Mouse (Mus musculus) frontal cortex, adult (tissue): ENCODE data around the gene Tnp2.
A peak's percentile ranks its signal among the peaks of the same experiment; 100 is the strongest.

Experiments used
- ATAC-seq: cut with Nextera tagmentation; 2 replicates; pipeline ENCODE4 v1.9.2; 2017; ENCODE audit warnings: mild to moderate bottlenecking, moderate library complexity, mixed read lengths; ENCODE audit not compliant: low TSS enrichment

Tnp2 gene

DNA sequence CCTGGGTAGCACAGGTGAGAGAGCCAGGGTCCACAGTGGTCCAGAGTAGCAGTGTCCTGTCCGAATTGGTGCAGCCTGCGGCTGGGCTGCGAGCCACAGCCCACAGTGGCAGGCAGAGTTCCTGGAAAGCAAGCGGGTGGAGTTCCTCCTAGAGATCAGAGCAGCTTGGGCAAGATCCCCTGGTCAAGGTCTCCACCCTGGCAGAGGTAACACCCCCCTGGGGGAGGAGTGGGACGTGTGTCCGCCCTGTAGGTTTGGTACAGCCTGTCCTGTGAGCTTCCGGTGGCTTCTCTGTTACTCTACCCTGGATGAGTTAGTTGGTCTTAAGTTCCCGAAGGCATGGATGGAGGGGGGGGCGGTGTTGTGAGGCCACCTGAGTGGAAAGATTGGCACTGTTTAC lies 19.6 kb downstream of the Tnp2 start:
- no peak for ATAC-seq

DNA sequence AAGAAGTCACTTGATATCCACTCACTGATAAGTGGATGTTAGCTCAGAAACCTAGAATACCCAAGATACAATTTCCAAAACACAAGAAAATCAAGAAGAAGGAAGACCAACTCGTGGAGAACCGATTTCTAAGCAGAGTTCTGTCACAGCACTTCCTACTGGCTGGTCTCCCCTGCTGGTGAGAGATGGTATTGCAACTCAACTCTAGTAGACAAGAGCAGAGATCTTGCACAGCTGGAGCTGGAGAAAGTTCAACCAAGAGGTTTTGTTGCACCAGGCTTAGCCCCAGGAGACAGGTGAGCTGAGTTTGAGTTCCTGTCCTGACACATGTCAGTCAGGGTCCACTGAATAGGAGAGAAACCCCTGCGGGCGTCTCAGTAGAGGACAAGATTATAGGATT lies 21.3 kb downstream of the Tnp2 start:
- ATAC-seq, result peak; percentile 57

DNA sequence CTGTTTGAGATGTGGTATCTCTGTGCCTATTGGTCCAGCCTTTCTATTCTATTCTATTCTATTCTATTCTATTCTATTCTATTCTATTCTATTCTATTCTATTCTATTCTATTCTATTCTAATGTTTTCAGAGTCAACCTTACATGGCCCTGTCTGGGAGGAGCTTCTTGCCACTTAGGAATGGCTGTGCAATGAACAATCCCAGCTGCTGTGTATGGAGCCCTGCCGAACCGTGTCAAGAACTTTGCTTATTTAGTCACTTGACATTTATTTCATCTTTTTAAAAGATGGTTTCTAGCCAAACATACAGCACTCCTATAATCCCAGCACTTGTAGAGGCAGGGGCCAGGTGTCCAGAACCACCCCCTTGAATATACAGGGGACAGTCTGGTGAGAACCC lies 24.1 kb downstream of the Tnp2 start:
- no peak for ATAC-seq

DNA sequence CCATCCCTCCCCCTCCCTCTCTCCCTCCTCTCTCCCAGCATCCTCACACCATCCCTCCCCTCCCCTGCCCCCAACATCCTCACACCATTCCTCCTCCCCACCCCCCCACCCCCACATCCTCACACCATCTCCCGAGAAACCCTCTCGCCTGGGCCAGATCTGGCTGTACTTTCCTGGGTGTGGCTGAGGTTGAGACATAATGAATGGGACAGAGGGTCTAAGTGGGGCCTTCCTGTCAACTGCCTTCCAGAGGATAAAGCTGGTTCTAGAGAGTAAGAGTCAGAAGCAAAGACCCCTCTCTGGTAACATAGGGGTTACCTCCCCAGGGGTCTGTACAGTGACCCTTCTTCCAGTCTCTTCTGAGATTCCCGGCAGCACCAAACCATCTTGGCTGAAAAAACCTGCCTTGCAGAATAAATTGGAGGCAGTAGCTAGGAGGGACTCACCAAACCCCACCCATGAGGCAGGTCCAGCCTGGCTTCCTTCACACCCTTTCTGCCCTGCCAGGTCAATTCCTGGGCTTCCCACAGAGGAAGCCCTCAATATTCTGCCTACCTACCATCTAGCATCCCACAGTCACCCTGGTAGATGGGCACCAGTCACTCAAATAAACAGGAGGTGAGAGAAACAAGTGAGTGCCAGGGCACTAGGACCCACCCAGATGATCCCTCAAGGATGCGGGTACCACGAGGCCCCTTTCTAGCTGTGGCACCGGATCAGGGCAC lies 24.8 kb downstream of the Tnp2 start:
- ATAC-seq, result no peak

DNA sequence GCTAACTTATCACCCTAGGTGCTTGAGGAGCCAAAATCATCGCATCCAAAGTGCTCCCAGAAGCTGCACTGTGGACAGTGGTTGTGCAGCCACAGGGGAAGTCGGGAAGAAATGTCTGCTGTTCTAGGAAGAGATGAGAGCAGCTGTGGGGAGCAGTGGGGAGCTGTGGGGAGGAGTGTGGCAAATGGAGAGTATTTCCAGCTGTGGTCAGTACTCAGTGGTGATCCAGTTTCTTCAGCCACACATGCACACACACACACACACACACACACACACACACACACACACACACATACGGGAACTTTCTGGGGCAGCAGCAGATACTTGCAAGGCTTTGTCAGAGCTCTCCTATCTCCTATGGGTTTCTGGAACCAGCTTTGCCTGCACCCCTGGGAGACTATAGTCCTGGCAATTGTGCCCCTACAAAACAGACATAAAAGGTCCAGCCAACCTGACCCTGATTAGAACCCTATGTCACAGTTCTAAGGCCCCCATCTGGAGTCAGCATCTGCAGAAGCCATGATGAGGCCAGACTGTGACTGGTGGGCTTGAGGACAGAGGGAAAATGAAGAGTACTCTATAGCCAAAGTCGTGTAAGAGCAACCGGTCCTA lies 25.8 kb downstream of the Tnp2 start:
- no peak for ATAC-seq

DNA sequence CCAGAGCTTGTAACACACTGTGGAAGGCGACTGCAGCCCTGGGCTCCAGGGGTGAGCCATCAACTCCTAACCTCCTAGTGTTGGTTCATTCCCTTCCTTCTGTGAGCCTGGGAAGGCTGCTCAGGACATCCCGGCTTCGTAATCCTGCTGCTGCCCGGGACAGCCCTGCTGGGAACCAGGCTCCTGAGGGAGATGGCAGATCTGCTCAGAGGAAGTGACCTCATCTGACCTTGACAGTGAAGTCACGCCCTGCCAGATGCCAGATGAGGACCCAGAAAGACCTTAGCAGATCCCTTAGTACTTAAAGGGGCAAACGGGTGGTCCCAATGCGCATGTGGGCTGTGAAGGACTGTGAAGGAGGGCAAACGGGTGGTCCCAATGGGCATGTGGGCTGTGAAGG lies 27.3 kb downstream of the Tnp2 start:
- no peak for ATAC-seq

DNA sequence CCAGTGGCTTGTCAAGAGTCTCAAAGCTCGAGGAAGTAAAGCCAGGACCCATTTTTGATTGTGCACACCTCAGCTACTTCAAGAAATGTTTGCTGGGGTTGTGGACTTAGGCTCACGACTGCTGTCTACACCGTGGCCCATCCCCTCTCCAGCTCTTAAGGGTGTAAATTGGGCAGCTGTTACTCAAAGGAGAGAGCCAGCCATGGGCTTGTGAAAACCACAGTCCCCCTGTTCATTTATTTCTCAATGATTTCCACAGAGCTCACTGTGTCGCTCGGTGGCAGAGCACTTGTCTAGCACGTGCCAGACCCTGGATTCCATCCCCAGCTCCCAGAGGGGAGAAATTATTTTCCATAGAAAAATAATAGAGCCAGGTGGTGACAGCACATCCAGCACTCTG lies 32.3 kb downstream of the Tnp2 start:
- no peak for ATAC-seq

DNA sequence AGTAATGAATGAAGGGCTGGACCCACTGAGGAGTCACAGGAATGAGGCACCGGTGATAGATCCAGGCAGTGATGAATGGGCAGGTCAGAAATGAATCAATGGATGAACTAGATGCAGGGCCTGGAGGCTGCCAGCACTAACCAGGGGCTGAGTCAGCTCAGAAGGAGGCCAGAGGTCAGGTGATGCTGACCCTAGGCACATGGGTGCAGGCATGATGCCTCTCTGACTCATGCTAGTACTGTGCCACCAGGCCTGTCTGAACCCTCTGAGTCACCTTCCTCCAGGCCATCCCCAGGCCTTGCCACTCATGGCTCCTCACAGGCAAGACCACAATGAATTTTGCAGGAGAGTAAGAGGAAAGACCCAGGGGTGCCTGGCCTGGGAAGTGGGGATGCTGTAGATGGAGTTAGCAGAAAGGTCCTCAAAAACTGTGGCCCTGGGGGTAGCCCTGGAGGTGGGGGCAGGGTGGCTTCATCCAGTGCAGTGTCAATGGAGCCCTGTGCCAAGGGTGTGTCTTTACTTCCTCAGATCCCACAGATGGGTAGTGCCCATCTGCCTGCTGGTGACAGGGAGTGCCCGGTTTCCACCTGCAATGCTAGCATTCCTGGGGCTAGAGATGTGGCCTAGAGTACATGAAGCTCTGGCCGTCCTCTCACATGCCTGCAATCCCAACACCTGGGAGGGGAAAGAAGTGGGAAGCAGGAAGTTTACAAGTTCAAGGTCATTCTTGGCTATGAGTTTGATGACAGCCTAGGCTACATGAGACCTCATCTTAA lies 33.8 kb downstream of the Tnp2 start:
- no peak for ATAC-seq

DNA sequence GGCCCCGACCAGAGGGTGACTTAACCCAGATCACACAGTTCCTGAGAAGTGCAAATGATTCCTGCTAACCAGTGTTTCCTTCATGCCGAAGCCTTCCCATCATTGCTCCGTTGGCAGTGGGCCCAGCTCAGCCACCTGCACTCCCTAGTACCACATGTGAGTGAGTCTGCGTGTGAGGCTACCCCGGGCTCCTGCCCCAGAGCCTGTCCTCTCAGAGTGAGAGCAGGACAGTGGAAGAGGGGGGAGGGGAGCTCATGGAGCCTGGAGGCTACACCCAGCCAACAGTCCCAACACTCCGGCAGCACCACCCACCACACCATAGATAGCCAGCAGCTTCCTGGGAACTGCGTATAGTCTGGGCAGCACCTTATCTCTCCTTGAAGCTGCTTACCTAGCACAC lies 38.6 kb downstream of the Tnp2 start:
- peak; percentile 60 for ATAC-seq

DNA sequence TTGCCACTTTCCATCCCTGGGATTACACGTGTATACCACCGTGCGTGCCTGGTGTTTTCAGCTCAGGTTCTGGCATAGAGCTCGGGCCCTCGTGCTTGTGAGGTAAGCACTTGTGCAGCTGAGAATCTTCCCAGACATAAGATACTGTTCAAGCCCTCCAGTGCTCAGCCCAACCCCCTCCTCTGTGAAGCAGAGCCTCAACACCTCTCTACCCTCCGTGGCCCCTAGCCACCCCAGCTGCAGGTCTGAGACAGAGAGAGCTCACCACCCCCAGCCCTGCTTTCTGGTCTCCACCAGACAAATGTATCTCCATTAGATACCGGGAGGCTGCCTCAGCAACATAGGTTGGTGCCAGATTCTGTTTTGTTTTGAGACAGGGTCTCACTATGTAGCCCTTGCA lies 39.2 kb downstream of the Tnp2 start:
- no peak for ATAC-seq

DNA sequence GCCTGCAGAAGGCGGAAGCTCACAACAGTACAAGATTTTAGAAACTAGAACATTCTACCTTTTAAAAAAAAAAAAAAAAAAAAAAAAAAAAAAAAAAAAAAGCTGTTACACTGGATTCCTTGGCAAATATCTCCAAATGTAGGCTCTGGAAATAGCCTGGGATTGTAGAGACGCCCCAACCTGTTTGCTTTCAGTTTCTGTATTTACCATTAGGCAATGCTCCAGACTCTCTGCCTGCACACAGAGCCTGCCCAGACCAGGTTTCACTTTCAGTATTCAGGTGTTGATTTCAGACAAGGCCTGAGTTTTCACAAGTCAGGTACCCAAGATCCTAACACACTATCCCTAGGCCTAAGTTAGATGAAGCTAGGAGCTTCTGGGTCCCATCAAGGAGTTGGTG lies 47.4 kb downstream of the Tnp2 start:
- ATAC-seq, result 0 out of 2 replicates have a peak, but pooled peaks have one; percentile 18

DNA sequence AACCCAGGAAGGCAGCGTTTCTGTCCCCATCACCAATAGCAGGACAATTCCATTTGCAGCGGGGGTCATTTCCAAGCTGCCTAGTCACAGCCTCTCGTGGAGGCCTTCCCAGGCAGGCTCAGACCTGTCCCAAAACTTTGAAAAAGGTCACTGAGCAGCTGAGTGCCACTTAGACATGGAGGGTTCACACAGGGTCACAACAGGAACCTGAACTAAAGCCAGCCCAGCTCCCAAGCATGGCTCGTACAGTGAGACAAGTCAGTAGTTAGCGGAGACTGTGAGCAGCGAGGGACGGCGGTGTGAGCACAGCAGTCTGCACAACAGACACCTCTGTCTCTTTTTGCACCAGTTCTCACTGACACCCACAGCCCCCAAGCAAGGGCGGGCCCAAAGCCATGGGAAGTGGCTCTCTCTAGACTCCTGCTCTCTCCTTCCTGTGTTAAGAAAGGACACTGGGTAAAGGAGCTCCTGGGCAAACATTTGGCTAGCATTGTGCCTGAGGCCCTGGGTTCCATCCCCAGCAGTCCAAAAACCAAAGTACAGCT lies 48.5 kb downstream of the Tnp2 start:
- peak; percentile 13; the same call in 1 of the 2 replicates for ATAC-seq

DNA sequence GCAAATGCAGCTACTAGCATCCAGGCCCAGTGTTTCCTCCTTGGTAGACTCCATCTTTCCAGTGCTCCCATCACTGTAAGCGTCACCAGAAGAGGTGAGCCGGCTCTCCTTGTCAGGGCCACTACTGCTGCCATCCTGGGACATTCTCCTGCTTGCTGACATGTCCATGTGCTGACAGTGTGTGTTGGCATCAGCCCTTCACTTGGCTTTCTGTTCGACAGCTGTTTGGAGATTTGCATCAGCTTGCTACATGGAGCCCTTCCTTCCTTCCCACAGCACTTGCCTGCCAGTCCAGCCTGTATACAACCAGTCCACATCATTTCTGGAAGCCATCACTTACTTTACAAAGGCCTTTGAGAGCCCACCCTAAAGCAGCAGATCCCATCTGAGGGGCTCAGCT lies 49.6 kb downstream of the Tnp2 start:
- no peak for ATAC-seq
